Mouse (Mus musculus) cerebellum, adult 2 months (tissue): Measurements from ENCODE around the gene Ptpn22.
A peak's percentile ranks its signal among the peaks of the same experiment; 100 is the strongest.

Experiments
- CTCF ChIP-seq: fragments of 200-500 bp; IDR thresholded peaks from 2 replicates; pipeline ENCODE4 v1.5.1; 2011; ENCODE audit warnings: low read depth, mild to moderate bottlenecking, control low read depth, low read length, moderate library complexity, borderline replicate concordance; ENCODE audit not compliant: insufficient read depth
- POLR2A ChIP-seq: fragments of 200-500 bp; IDR thresholded peaks from 2 replicates; pipeline ENCODE4 v1.6.1; 2011; ENCODE audit warnings: low read length, control low read depth, borderline replicate concordance; ENCODE audit not compliant: insufficient read depth

- TF ChIP-seq CTCF: peak; percentile 14; the same call in 1 of the 2 replicates
- no peak for TF ChIP-seq POLR2A
These were observed 2.4 kb upstream of the Ptpn22 start for GRCm38 (mm10) chr3:103857036-103857805.
